Mouse (Mus musculus) olfactory bulb, adult 2 months (tissue): ENCODE measurements at regions not wholly inside any gene's neighbourhood (a gene's known extent, or its start where the extent isn't known, plus 50 kb on each side); places are given as distances from the start of the nearest gene placed in this dataset.

Source experiments
- CTCF ChIP-seq: fragments of 200-500 bp; IDR thresholded peaks from 2 replicates; pipeline ENCODE4 v1.5.1; 2012; ENCODE audit warnings: low read depth, mild to moderate bottlenecking, low read length, moderate library complexity; ENCODE audit not compliant: insufficient read depth
- POLR2A ChIP-seq: fragments of 200-500 bp; IDR thresholded peaks from 2 replicates; pipeline ENCODE4 v1.6.1; 2012; ENCODE audit warnings: mild to moderate bottlenecking, low read depth, low read length, moderate library complexity; ENCODE audit not compliant: insufficient read depth

DNA sequence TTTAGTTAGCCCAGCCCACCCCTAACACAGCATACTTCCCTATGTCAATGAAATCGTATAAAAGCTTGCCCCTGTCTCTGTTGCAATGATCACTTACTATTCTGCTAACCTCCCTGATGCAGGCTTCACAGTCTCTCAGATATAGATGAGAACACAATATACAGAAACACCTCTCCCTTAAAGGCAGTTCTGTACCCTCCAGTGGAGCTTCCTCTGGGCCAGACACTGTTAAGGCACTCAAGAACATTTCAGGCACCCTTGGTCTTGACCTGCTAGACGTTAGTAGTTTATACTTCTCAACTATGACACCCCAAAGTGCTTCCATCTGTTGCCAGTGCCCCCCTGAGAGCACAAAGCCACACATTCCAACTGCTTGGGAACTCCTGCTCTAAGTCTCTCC is 61.9 kb upstream of the Dynlrb2 start:
- TF ChIP-seq CTCF (no peak), POLR2A (no peak)
